Mouse (Mus musculus) gastrocnemius, postnatal 4 days (tissue): ENCODE measurements around the gene Wdr18. TPM values are rescaled to one million over a fixed set of nuclear protein-coding genes. Genes with fewer than 3 reads are reported as not detected.

ENCODE experiments used
- DNase-seq, 2 experiments: peaks; one replicate each; pipeline ENCODE4 v3.0.0; 2021 to 2022; ENCODE audit warnings: low spot score in 2 of 2, mixed read lengths in 2 of 2
- total RNA-seq, 2 experiments: library from RNA; stranded (reverse); gene quantifications; 2 replicates each; pipeline ENCODE4 v1.2.3; 2021

The Wdr18 gene
- total RNA-seq, 2 experiments from 2014 or later: 27.7 to 28.3 TPM

DNA sequence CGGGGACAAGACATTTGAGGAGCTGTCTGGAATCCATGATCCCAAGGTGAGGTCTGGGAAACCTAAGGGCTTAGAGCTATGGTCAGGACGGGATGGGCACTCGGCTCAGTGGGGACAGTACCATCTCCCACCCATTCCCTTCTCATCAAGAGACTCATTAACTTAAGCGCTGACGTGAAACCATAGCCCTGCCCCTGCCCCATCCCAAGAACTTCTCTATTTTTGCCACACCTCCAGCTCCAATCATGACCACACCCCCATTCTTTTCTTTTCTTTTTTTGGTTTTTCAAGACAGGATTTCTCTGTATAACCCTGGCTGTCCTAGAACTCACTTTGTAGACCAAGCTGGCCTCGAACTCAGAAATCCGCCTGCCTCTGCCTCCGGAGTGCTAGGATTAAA is 14.7 kb downstream of the Wdr18 start:
- DNase-seq: no peak

DNA sequence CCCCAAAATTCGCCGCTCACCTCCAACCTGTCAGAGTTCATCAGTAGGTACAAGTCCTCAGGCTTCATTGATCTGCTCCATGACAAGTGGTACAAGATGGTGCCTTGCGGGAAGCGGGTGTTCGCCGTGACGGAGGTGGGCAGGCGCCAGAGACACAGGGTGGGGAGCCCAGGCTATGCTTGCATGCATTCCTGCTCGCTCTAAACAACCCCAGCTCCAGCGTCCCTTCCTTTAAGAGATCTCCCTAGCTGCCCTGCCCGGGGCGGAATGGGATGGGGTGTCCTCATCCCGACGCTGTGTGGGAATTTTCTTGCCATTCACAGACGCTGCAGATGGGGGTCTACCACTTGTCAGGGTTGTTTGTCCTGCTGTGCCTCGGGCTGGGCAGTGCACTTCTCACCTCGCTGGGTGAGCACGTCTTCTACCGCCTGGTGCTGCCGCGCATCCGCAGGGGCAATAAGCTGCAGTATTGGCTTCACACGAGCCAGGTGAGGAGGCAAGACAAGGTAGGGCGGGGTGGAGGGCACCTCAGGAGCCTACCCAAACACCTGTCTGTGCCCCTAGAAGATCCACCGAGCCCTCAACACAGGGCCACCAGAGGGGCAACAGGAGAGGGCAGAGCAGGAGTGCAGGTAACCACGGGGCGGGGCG is 16.2 kb downstream of the Wdr18 start:
- DNase-seq: no peak

DNA sequence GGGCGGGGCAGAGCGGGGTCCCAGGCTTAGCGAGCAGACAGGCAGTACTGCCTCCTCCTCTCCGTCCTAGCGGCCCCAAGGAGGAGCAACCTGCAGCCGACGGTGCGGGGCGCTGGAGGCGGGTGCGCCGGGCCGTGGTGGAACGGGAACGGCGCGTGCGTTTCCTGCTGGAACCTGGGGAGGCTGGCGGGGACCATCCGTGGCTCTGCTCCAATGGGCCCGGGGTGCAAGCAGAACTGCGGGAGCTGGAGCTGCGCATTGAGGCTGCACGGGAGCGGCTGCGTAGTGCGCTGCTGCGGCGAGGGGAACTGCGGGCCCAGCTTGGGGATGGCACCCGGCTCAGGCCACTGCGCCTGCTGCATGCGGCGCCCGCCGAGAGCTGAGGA is 16.8 kb downstream of the Wdr18 start:
- DNase-seq: no peak

DNA sequence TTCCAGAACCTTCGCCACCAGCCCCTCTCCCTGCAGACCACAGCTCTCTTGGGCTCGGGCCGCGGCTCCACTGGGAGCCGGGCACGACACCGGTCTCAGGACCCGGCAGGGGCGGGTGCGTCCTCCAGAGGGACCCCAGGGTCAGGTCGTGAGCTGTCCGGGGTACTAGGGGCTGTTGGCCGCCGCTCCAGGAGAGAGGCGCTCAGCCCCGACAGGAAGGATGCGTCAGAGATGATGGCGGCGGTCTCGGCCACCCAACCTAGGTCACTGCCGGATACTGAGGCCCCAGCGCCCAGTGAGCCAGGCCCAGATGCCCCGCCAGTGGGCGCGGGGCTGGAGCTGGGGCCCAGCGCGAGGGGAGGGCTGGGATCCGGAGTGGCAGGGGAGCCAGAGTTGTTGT is 17.4 kb downstream of the Wdr18 start:
- no peak for DNase-seq

DNA sequence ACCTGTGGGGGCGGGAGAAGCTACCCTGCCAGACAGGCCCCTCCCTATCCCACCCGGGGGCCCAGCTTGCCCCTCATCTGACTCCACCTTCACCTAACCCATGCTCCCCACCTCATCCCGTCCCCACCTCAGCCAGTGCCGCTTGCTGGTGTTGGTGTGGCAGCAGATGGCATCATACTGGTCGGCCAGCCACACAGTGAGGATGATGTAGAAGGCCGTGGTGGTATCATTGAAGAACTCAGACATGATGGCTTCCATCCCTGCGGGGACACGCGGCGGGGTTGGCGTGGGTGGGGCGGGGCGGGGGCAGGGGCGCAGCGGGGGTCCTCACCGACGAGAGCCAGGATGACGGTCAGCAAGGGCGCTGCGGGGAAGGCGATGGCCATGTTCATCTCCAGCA is 18.1 kb downstream of the Wdr18 start:
- DNase-seq: no peak

DNA sequence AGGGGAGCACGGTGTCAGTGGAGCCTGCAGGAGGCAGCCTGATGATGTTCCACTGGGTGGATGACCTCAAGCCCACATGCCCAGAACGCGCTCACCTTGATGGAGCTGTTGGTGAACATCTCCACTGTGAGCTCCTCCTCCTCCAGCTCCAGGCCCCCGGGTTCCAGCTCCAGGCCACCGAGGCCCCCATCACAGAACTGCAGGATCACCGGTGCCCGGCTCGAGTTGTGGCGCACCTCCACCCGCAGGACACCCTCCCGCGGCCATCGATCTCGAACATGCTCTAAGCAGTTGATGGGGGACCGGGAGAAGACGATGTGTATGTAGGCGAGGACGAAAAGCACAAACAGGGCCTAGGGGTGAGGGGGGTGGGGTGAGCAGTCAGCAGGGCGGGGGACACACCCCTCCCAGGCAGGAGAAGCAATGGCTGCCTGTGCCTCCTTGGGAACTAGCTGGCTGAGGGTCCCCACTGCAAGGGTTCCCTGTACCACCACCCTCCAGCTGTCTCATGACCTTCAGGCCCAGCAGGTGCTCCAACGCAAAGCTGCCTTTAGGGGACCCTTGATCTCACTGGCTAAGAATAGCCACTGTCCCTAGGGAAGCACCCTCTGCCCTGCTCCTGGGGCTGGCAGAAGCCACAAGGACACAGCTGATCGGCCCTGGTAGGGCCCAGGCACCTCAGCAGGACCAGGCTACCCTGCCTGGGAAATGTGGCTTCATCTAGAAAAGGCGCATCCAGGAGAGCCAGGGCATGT is 19.6 kb downstream of the Wdr18 start:
- DNase-seq: no peak

DNA sequence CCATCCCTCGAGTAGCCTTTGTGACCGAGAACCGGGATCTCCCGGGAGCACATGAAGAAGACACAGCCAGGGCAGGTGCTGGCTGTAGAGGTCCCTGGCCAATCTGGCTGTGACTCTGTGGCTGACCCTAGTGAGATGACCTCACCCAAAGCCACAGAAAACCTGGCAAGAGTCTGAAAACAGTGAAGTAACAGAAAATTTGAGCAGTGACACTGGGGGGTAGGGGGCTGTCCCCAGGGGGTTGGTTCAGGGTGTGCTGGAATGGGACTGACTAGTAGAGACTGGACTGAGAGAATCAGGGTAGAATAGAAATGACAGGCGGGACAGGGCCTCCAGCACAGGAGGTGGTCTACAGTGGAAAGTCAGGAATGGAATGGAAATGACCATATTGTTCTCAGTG is 23.3 kb downstream of the Wdr18 start:
- no peak for DNase-seq

DNA sequence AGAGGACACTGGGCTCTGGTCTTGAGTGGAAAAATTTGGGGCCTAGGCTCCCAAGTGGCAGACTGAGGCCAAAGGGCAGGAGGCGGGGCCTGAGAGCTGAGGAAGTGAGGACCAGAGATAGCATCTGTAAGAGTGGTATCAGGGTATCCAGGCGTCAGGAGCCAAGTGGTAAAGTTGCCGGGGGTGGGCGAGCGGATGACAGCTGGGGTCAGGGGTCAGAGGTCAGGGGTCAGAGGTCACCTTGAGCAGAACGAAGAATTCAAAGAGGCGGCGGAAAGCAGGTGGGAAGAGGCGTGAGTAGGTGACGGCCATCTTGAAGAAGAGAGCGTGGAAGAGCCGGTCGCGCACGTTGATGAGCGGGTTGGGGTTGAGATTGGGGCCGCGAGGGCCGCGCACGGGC is 23.7 kb downstream of the Wdr18 start:
- DNase-seq: peak in 1 of 2 experiments; percentile 60

DNA sequence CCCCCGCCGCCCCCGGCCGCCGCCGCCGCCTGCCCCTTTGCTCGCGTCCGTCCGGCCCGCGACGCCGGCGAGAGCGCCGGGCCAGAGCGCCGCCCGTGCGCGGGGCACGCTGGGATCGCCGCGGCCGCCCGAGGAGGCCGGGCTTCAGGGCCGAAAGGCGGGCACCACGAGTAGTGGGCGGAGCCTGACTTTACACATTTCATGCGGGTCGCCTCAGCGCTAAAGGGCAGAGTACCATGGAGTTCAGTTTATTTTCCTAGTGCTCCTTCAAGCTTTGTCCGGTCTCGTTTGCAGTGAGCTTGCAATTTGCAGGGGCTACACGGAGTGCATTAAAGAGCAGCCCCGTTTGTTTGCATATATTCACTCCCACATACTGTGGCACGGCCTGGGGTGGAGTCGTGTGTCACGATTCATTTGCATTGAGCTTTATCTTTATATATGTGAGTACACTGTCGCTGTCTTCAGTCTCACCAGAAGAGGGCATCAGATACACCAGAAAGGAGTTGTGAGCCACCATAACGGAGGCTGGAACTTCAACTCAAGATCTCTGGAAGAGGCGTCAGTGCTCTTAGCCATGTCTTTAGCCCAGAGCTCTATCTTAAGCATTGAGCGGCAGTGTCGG is 24.4 kb downstream of the Wdr18 start, which contains the start of gene Tmem259:
TSS of gene Tmem259 (minus strand) at position 136 of the 622 bp plus-strand sequence.
- peak; percentile 71 to 88 for DNase-seq

DNA sequence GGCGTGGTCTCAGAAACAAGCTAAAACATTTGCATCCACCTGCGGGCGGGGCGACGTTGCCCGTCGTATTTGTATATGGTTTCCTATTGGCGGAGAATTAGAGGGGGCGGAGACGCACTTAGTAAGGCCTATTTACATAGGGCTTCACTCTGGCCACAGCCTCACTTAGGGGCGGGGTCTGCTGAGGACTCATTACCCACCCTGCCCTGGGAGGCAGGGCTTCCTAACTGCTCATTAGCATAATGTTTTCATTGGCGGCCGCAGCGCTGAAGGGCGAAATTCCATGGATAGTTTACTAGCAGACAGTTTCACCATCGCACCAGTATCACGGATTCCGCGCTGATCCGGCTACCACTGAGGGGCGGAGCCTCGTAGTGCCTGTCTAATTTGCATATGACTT is 24.9 kb downstream of the Wdr18 start:
- peak; percentile 75 to 92 for DNase-seq

DNA sequence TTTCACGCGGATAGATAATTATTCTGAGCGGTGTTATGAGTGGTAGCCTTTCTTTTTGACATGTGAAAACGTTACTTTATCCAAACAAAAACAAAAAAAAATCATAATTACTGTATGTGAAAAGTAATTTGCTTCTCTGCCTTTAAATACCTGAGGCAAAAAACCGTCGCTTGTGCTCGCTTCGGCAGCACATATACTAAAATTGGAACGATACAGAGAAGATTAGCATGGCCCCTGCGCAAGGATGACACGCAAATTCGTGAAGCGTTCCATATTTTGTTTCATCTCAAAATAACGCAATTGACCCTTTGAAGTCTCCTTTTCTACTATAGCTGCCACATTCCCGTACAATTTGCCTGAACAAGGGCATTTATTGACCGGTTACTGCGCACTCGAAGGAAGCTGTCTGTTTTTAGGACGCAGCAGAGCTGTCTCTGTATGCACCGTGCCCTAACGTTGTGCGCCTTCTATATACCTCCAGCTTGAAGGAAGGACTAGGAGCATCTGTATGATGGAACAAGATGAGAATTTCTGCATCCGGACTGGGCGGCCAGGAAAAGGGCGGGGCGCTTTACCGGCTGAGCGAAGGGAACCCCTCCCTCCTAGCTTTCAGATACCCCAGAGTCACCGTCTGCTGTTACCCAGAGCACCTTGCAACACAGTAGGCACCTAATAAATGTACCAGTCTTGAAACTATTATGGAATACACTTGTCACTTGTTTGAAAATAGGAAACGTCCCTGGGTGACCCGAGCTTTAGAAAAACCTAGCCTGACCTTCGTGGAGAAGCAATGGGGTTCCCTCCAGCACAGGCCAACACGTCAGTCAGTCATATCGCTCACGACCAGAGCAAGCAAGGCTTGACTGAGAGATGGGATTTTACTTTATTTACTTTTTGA is 25.6 kb downstream of the Wdr18 start:
- DNase-seq: peak in 1 of 2 experiments; percentile 60

DNA sequence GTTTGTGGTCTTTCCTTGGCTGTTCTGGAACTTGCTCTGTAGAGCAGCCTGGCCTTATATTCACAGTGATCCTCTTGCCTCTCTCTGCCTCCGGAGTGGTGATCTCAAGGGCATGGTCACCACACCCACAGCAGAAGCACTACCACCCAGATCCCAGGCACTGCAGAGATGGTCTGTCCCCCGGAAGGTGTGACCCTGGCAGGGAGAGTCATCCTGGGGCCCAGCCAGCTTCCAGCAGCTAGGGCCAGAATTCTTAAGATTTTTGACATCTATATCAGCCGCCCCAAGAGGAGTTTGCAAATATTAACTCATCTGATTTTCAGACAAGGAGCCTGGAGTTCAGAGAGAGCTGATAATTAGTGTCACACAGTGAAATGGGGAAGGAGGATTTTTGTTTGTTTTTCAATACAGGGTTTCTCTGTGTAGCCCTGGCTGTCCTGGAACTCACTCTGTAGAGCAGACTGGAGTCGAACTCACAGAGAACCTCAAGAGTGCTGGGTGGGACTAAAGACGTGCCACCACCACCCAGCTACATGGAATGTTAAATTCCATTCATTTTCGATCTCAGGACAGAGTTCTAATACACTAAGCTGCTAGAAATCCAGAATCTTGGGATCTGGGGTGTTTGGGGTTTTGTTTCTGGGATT is 26.4 kb downstream of the Wdr18 start:
- DNase-seq: peak in 1 of 2 experiments; percentile 57

DNA sequence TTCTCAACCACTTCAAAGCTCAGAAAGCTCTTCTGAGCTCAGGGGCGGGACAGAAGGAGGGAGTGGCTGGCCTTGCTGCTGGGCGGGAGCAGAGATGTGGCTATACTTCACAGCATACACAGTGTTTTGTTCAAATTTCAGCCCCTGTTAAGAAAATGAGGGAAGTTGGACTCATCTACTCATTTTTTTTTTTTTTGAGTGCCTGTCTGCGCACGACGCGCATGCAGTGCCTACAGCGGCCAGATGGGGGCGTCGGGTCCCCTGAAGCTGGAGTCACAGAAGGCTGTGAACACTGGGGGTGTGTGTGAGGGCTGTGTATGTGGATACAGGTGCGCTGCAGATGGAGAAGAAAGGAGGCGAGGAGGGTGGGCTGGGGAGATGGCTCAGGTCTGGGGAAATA is 27.0 kb downstream of the Wdr18 start:
- DNase-seq: peak; percentile 86 to 90

DNA sequence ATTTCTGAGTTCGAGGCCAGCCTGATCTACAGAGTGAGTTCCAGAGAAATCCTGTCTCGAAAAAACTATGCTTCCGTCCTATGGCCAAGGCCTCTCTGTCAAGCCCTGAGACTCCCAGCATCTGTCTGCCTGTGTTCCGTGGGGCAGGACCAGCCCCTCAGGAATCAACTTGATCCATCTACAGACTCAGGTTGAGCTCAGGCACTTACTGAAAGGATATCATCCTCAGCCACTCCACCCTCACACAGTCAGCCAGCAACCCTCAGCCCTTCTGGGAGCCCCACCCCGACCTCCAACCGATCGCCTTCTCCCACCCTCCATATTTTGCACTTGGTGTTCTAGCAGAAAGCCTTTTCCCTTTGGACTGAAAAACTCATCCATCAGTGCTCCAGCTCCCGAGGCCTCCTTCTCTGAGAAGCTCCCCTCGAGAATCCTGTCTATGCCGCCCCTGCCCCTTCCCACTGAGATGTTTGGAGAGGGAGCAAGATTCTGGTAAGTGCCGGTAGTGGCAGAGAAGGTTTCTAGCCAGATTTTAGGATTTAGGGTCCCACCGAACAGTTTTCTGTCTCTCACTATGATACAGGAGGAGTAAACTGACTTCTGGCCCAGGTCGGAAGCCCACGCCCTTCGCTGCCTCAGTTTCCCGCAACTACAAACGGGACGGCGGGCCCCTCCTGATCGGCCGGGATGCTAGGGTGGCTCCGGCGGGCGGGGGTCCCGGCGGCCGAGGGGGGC is 28.0 kb downstream of the Wdr18 start:
- DNase-seq: no peak

DNA sequence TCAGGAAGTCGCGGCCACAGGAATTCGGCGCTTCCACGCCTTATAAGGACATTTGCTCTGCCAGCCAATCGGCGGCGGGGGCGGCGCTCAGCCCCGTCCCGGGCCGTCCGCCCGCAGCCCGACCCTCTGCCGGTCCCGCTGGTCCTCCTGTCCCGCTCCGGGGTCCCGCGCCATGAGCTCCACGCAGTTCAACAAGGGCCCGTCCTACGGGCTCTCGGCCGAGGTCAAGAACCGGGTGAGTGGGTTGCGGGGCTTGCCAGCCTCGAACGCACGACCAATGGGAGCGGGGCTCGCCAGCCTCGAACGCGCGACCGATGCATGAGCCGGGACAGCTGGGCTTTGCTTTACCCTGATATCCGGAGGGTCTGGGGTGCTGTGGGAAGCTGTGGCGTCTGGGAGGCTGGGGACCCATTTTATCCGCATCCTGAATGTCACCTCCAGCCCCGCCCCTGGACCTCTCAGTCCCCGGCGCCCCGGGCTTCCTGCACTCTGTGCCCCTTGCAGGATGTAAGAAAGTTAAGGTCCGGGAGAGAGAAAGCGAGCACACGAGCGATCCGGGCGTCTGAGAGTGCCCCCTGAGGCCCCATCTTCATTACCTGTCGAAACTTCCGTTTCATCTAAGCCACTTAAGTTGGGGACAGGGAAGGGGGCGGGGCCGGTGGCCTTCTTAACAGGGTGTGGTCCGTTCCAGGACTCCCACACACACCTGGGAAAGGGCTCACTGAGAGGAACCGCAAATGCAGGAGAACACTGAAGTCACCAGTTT is 28.7 kb downstream of the Wdr18 start, which contains the start of gene Cnn2:
TSS of gene Cnn2 (plus strand) at position 79 of the 766 bp plus-strand sequence.
- peak in 1 of 2 experiments; percentile 58 for DNase-seq

DNA sequence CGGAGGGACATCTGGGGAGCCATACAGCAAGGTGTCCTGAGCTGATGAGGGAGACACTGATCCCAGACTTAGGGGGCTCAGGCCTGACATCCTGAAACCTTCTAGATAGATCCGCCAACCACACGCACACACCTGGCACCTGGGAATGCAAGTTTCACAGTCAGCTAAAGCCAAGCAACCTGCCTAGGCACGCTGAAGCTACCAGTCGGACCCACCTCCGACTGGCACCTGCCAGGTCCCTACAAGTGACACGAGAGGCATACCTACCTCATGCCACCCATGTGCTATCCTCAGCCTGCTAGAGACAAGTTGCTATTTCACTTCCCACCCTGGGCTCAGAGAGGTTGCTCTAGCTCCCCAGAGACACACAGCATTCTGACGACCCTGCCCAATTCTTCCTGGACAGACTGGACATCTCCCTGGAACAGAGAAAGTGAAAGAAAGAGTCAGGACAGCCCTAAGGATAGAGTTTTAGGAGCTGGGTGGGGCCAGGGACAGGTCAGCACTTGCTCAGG is 29.4 kb downstream of the Wdr18 start:
- no peak for DNase-seq

DNA sequence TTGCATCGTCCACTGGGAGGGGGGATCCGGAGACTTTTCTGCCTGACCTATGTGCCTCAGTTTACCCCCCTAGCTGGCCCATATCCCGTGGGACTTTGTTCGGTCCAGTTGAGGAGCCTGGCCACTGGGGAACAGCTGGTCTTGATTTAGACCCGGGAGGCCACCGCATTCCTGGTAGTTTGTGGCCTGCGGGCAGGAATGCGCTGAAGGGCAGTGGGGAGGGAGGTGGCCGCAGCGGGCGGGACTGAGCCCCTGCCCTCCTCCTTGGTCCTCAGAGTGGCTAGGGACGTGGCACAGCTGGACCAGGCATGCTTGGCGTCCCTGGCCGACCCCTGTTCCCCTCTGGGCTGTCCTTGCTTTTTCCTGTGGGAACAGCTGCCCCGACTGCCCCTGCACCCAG is 29.9 kb downstream of the Wdr18 start:
- DNase-seq: no peak

DNA sequence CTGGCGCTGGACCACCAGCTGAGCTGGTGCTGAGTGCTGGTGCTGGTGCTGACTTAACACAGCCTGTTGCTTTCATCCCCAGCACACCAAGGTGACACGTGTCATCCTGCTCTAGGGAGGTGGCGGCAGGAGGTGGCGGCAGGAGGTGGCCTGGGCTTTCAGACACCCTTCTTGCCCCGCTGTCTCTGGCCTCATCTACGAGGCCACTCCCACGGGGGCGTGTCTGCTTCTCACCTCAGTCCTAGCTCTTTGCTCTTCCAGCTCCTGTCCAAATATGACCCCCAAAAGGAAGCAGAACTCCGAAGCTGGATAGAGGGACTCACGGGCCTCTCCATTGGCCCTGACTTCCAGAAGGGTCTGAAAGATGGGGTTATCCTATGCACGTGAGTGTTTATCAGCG is 31.1 kb downstream of the Wdr18 start:
- DNase-seq: no peak

DNA sequence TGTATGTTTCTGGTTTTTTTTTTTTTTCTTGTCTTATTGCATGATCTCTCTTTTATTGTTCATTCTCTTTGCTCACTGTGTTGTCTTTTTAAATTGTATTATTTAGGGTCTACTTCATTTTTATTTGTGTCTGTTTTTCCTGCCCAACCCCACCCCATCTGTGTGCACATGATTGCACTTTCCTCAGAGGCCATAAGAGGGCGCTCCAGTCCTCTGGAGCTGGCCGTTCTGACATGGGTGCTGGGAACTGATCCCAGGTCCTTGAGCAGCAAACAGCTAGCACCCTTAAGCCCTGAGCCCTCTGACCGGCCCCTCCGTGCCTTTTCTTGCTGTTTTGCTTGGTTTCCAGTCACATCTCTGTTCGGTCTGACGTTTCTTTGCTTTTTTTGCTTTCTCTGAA is 31.6 kb downstream of the Wdr18 start:
- no peak for DNase-seq
